Mouse (Mus musculus): Measurements from ENCODE around the gene Ehmt1.
A peak's percentile ranks its signal among the peaks of the same experiment; 100 is the strongest.
"Not testable (repeated sequence)": the region's sequence is repeated elsewhere in the genome, so short reads cannot be mapped to it uniquely, and the experiment has no call there.

Gene Ehmt1

DNA sequence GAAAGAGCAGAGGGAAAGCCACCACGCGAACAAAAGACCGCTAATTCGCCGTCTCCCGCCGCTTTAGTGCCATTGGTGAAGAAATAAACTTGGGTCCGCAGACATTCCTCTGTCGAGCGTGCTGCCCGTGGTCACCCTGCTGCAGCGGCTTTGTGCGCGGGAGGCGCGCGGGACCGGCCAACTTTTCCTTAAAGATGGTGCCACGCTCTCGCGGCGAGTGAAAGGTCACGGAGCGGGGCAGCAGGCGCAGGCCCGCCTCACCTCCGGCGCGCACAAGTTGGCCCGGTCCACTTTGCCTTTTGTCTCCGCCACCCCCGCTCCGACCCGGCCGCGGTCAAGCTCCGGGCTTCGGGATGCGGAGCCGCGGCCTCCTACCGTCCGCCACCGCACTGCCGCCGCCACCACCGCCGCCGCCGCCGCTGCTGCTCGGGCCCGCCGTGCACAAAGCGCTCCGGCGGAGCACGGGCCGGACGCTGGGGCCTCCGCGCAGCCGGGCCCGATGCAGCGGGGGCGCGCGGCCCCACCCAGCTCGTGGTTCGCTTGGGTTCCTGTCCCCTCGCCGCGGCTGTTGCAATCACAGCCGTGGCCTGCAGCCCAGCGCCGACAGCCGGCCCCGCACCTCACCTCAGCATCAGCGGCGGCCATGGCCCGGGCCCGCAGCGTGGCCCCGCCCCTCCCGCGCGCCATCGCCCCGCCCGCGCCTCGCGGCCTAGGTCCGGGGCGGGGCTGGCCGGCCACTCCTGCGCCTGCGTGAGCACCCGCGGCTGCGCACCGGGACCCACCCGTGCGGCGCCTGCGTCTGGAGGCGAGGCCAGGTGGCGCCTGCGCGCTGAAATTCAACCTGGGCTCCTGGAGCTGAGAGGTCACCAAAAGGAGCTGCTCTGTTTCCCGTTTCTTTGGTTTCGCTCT is at the start of gene Ehmt1:
Ehmt1 (minus strand) TSS at position 685 of the 909 bp plus-strand sequence.
- DNase-seq (ENCODE audit: low read depth, low spot score), result peak; percentile 87

DNA sequence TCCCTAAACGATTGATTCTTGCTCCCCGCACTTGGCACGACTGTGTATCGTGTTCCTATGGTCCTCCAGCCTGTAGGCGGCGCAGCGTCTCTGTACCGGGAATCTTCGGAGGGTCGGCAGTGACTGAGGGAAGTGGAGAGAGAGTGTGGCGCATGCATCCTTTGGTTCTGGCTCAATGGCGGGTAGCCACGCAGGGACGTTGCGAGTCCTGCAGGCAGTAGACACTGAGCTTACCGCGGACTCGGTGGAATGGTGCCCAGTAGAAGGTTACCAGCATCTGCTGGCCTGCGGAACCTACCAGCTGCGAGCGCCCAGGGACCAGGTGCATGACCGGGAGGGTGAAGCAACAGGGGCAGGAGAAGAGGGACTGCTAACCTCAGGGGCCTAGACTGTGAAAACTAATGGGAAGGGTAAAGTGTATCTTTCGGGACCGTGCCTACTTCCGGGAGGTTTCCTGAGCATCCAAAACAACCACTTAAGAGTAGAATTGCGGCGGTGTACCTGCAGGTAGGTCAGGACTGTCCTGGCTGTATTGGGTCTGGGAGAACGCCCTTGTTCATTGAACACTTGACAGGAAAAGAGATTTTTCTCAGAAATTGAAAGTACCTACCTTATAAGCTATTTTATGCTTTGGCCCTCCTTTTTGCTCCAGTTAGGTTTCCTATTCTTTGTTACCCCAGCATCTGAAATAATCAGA is 43.0 kb upstream of the Ehmt1 start, which contains the start of gene Dph7:
Dph7 (plus strand) TSS at position 97 of the 697 bp plus-strand sequence.
- DNase-seq (ENCODE audit: low read depth, low spot score), result peak; percentile 70

DNA sequence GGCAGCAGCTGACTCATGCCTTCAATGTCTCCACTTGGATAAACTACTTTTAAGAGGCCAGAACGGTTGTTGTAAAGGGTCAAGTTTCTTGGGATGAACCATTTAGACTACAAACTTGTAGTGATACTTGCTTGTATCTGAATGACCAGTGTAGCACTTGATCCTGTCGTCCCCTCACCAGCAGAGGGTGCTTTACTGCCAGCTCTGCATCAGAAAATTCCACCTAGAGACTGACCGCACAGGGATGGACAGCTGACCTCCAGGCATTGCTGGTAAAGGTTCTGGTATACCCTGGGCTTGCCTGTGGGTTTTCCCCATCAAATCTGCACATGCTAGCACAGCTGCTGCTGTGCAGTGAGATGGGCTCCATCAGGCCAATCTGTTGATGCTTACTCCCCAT is 41.5 kb upstream of the Ehmt1 start:
- no peak for DNase-seq (ENCODE audit: low read depth, low spot score)

DNA sequence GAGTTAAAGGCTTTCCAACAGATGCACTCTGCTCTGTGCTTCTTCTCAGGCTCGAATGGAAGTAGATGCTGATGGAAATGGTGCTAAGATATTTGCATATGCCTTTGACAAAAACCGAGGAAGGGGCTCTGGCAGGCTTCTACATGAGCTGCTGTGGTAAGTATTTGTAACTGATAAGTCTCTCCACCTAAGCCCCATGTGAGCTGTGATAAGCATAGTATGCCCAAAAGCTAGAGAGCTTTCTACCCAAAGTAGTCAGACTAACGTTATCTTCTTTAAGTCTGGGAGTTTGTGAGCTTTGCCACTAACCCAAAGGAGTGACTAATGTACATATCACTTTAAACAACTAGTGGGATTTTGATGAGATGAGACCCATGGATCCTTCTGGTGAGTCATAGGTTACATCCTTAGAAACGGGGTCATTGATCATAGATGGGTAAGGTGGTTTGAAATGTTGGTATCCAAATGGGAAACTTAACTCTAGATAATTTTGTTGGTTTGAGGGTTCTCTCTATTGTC is 33.2 kb upstream of the Ehmt1 start:
- no peak for DNase-seq (ENCODE audit: low read depth, low spot score)

DNA sequence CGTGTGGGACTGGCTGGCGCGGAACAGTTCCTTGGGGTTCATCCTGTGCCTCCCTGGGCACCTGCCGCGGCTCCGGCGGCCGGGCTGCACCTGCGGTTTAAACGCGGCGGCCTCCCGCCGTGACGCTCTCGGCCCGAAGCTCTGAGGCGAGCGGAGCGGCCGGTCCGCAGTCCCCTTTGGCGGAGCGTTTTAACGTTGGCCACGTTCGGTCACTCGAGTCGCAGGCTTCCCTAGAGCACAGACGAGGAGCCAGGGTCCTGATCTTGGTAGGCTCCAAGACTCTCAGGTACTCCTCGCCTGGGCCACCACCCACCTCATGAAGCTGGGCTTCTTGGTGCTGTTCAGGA is 30.7 kb upstream of the Ehmt1 start:
- no peak for DNase-seq (ENCODE audit: low read depth, low spot score)

DNA sequence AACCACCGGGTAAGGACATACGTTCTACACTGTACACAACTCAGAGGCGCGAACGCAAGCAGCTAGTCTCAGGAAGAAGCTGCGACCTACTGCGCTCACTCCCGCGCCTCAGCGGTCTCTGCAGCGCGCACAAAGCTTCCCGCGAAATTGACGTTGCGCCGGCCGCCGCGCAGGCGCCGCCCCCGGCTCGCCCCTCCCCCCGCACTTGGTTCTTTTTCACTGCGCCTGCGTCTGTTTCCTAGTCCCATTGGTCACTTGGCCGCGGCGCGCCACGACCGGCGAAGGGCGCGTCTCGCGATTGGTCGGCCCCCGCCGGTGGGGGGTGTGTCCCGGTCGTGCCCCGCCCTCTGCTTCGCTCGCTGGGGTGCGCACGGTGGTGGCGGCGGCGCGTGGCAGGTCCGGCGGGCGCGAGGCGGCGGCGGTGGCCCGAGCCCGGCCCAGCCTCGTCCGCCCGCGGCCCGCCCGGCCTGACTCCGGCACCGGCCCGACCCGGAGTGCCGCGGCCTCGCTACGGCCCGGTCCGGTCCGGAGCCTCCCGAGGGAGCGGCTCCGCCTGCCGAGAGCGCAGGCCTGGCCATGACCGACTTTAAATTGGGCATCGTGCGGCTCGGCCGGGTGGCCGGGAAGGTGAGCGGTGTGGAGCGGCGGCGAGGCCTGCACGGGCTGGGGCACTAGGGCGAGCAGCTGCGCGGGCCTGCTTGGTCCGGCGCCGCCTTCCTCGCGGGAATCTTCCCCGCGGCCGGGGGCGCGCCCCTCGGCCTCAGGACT is 30.2 kb upstream of the Ehmt1 start, which contains the start of gene Zmynd19:
Zmynd19 (plus strand) TSS at position 372 of the 768 bp plus-strand sequence.
- DNase-seq (ENCODE audit: low read depth, low spot score), result peak; percentile 90

DNA sequence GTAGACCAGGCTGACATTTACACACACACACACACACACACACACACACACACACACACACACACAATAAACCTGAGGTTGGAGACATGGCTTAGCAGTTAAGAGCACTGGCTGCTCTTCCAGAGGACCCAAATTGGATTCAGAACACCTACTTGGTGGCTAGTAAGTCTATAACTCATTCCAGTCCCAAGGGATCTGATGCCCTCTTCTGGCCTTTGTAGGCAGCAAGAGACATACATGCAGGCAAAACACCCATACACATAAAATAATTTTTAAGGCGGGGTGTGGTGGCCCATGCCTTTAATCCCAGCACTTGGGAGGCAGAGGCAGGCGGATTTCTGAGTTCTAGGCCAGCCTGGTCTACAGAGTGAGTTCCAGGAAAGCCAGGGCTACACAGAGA is 24.9 kb upstream of the Ehmt1 start:
- DNase-seq (ENCODE audit: low read depth, low spot score), result not testable (repeated sequence)

DNA sequence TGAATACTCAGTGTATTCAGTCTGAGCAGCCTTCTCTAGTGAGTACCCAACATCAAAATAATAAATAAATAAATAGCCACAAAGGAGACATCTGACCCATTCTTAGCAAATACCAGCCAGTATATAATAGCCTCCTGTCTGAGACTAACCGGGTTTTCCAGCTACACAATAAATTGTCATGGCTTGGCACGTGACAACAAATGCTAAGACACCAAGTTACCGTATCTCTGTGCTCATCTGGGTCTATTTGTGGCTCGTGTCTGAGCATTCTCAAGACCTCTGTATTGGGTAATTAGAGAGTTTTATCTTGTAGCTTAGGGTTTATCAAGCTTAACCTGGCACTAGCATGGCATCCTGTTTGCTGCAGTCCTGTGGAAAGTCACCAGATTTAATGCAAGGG is 22.7 kb upstream of the Ehmt1 start:
- DNase-seq (ENCODE audit: low read depth, low spot score), result no peak

DNA sequence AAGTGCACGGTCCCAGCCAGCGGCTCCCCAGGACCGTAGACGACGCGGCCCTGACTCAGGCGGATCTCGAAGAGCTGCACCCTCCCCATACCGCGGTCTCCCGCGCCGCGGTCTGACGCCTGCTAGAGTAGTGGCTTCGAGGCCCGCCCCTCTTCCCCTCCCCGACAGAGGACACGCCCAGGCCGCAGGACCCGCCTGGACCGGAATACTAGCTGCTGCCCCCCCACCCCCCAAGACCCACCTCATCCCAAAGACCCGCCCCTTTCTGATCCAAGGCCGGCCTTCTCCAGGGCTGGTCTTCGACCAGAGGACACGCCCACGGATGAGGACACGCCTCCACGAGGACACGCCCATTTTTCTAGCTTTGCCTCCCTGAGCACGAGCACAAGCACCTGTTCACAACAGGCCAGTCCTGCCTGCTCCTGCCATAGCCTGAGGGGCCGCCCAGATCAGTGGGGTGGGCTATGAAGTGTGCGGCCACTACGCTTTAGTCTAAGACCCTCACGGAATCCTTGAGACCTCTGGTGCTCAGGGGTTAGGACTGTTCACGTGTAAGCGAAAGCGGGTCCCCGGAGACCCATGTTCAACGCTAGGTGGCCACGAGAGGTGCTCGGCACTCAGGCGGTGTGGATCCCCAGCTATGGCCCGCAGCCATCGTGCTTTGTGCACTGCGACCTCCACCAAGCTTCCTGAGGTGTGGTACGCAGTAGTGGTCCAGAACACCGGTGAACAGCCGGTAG is 15.8 kb upstream of the Ehmt1 start, which contains the start of gene Arrdc1:
Arrdc1 (minus strand) TSS at position 196 of the 740 bp plus-strand sequence.
- DNase-seq (ENCODE audit: low read depth, low spot score), result peak; percentile 80

DNA sequence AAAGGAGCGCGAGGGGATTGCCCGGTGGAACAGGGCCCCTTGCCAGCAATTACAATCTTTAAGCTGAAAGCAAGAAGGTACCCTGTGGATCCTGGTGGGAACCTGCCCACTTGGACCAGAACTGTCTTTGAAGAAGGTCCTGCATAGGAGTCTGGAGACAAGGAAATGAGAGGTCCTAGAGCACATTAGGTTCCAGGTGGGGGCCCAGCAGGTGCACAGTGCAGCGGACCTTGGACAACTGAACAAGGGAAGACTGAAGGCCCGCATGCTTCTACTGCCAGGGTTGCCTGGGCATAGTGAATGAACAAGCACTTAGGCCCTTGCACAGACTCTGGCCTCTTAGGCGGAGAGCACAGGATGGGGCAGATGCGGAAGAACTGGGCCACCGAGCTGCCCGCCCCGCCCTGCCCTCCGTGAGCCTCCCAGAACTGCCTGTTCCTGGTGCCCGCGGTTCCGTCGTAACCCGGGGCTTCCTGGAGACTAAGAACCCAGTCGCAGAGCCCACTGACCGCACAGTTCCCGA is 15.1 kb upstream of the Ehmt1 start:
- no peak for DNase-seq (ENCODE audit: low read depth, low spot score)

DNA sequence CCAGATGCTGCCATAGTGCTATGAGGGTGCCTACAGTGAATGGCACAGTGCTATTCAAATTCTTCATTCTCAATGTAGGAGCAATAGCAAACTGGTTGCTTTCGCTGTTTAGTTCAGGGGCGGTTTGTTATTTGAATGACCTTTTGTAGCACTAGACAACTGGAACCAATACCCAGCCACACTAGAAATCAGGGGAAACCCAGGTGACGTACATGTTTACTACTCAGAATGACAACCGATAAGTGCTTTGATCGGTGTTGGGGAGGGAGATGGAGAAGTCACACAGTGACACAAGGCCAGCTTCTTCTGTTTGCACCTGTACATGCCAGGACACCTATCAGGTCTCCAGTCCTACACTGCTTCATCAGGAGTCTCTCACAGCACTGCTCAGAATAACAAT is 10.2 kb upstream of the Ehmt1 start:
- DNase-seq (ENCODE audit: low read depth, low spot score), result no peak

DNA sequence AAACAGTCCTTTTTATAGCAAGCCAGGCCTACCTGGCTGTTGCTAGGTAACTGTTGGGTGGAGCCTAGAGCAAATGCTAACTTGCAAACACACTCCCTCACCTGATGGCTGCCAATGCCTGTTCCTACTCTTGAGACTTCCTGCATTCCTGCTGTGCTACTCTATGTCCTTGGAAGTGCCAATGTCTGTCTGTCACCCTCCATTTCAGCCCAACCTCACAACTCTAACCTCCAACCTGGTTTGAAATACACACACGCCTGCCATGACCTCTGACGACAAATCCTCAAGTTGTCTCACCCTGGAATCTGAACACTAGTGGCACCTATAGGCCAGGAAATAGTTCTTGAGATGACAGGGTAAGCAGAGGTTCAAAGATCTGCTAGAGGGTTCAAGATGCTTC is 9.7 kb upstream of the Ehmt1 start:
- DNase-seq (ENCODE audit: low read depth, low spot score), result no peak

DNA sequence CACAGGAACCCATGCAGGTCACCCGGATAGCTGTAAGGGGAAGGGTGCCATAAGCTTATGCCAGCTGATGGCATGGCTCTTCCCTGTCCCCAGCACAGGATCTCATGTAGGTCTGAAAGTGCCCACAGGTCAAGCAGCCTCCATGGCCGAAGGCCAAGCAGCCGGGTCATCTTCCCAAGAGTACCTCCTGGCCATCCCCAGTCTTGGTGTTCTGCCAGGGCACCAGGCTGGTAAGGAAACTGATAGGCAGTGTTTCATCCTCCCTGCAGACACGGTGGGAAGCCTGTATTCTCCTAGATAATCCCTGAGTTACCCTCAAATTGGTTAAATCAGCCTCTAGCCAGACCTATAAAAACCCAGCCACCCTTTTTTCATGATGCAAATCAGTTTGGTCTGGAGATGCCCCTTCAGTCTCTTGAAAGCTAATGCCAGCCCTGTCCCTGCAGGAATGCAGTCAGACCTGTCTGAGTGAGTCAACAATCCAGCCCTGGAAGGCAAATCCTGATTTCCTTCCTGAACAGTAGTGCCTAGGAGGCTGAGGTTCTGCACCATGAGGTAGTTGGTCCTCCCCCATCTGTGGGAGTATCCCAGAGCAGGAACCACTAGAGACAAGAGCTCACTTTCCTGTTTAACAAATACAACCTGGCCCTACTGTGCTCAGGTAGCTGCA is 8.5 kb upstream of the Ehmt1 start:
- no peak for DNase-seq (ENCODE audit: low read depth, low spot score)

DNA sequence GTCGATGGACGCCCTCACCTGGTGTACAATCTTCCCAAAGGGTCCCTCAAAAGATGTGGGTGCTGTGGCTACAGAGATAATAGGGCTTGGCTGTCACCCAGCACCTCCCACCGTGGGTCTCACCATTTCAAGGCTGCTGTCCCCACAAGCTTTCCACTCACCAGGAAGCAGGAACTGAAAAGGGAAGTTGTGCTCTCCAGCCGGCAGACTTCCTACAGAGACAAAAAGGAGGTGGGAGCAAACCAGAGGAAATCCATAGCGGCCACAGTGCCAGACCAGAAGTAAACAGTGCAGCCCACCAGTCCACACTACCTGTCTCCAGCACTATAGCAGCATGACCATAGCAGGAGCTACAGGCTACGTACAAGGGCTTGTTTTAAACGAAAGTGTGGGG is 7.5 kb upstream of the Ehmt1 start:
- DNase-seq (ENCODE audit: low read depth, low spot score), result no peak

DNA sequence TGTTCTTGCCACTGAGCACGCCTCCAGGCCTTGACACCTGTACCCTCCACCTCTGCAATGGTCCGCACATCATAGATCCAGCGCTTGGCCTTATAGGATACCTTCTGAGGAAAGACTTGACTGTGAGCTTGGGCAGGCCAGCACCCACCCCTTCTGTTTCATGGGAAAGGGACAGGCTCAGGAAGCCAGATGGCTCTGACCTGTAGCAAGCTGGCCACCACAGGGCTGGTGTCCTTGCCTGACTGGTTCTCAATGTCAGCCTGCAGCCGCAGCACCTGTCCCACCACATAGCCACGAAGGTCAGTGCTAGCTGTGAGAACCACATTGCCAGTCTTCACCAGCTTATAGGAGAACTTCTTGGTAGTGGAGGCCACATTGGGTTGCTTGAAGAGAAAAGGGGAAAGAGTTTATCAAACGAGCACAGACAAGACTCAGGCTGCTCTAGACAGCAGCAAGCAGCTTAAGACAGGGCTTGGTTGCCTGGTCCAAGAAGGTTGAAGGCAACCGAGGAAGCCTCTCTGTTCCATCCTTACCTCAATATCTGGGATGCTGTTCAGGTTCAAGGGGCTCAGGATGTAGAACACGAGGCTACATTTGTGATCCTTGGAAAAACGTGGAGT is 7.0 kb upstream of the Ehmt1 start:
- no peak for DNase-seq (ENCODE audit: low read depth, low spot score)

DNA sequence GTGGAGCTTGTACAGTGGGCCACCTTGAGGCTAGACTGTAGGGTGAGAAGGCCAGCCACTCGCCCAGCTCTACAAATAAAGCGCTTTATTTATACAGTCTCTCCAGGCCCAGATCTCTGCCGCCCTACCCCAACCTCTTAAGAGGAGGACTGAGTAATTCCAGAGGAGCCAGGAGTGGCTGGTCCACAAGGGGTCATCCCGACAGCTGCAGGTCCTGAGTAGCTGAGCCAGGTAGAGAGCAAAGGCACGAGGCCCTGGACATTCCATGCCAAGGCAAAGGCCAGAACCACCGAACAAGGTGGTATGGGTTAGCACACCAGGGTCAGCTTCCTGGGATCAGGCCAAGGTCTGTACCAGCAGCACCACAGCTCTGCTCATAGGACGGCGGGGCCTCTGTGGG is 5.9 kb upstream of the Ehmt1 start:
- no peak for DNase-seq (ENCODE audit: low read depth, low spot score)

DNA sequence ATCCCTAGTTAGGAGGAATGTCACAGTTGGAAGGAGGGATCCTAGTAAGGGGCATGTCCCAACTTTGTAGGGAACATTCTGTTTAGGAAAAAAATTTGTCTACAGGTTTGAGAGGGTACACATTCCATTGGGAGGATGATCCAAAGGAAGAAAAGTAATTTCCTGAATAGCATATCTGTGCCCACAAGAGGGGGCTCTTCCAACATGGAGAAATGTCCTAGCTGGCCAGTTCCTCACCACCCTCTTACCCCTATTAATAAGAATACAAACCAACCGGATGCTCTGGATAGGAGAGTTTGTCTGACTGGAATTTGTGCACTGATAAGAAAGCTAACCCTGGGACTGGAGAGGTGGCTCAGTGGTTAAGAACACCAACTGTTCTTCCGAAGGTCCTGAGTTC is 4.1 kb upstream of the Ehmt1 start:
- DNase-seq (ENCODE audit: low read depth, low spot score), result no peak

DNA sequence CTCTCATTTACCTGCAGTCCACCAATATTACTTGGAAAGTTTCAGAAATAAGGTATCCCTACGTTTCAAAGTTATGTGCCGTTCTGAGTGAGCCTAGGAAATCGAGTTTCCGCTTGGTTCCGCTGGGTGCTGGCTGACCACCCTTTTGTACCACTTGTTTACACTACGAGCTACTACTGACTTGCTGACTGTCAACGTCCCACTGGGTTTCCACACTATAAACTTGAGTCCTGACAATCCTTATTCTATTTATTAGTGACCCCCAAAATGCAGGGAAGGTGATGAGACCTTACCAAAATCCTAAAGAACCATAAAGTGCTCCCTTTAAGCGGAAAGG is 393 bp upstream of the Ehmt1 start:
- DNase-seq (ENCODE audit: low read depth, low spot score), result no peak

DNA sequence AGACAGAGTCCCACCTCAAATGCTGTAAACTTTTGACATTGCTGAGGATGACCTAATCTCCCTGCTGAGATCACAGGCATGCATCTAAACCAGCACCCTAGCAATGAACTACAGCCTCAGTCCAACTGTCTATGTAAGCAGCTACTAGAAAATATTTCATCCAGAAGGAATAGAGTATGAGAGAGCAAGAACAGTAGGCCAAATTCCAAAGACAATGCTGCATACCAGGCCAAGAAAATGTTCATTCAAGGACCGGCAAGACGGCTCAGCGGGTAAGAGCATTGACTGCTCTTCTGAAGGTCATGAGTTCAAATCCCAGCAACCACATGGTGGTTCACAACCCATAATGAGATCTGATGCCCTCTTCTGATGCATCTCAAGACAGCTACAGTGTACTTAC is 4.7 kb downstream of the Ehmt1 start:
- no peak for DNase-seq (ENCODE audit: low read depth, low spot score)

DNA sequence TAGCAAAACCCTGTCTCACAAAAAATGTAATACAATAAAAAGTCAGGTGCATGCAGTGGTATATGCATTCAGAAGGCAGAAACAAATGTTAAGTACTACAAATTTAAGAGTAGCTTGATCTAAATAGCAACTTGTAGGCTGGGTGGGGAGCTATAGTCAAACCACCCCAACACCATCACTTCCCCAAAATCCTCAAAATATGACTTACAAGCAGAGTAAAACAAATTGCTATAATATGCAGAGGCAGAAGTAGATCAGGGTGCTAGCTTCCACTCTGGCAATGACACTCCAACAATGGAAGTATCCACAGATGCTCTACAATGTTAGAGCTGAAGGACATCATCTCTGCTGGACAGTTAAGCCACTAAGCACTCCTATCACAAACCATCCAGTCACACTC is 6.8 kb downstream of the Ehmt1 start:
- DNase-seq (ENCODE audit: low read depth, low spot score), result no peak

Measured in retina, adult 2 months (tissue).